Comparison of ENCODE assay signal across 26 mouse cellular contexts in the genomic region with DNA sequence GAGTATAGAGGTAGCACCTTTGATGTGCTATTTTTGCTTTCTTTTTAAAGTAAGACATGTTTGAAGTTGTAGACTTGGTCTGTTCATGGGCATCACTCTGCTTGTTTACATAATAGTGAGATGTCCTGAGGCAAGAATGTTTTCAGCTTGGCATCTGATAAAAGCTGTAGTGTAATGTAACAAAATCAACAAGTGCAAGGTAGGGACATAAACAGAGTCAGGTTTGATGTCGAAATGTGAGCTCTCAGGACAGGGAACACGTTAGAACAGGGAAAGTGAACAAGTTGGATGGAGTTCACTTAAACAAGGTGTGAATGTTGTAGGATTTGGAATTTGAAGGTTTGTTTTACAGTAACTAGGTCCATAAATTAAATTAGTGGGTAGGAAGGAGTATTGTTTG. TPM values are rescaled to one million over a fixed set of nuclear protein-coding genes. Genes with fewer than 3 reads are reported as not detected.
DNase-seq lines count a peak whose midpoint lies in the region; ATAC-seq and TF ChIP-seq lines count a peak whose summit lies in the region.
"Had no signal": no experiment of that assay in that cellular context is flagged by ENCODE, and none has a peak within 500 bp of the region (broad histone marks: within the 10 kb centered on the region; RNA-seq: fewer than 3 reads in every experiment).

No protein-coding gene starts in this region.

- H3K27ac ChIP-seq in embryonic facial prominence, embryonic 11.5 days (replicated peaks; ENCODE audit: low read depth, low read length) = no peak overlapping the region
- no peak overlapping the region for H3K27ac ChIP-seq in embryonic facial prominence, embryonic 10.5 days (replicated peaks)
- H3K27ac ChIP-seq in kidney, postnatal 0 days = no peak overlapping the region
- peak overlapping the region; percentile 8; the same call in 1 of the 2 replicates for H3K27ac ChIP-seq in liver, postnatal 0 days (ENCODE audit: low read depth)
- peak overlapping the region; percentile 40; the same call in 1 of the 2 replicates for H3K27ac ChIP-seq in embryonic facial prominence, embryonic 15.5 days (replicated peaks)
- H3K27ac ChIP-seq: forebrain, embryonic 13.5 days; forebrain, embryonic 15.5 days had no signal

- WGBS in embryonic facial prominence, embryonic 11.5 days = 63% methylated on average over 2 of the region's 2 CpGs
- WGBS in embryonic facial prominence, embryonic 10.5 days = 60% methylated on average over 2 of the region's 2 CpGs
- 51% methylated on average over 2 of the region's 2 CpGs for WGBS in kidney, postnatal 0 days
- 64% methylated on average over 2 of the region's 2 CpGs for WGBS in liver, postnatal 0 days (ENCODE audit: insufficient replicate concordance)
- 47% methylated on average over 2 of the region's 2 CpGs for WGBS in embryonic facial prominence, embryonic 15.5 days

- H3K4me2 ChIP-seq in embryonic facial prominence, embryonic 11.5 days (ENCODE audit: low read depth, low read length) = no peak overlapping the region
- no peak overlapping the region for H3K4me2 ChIP-seq in kidney, postnatal 0 days (ENCODE audit: low read length)
- no peak overlapping the region for H3K4me2 ChIP-seq in liver, postnatal 0 days (ENCODE audit: low read depth, low read length)
- no peak overlapping the region for H3K4me2 ChIP-seq in embryonic facial prominence, embryonic 15.5 days (replicated peaks)
- H3K4me2 ChIP-seq: forebrain, embryonic 13.5 days; forebrain, embryonic 15.5 days had no signal

- H3K36me3 ChIP-seq in embryonic facial prominence, embryonic 11.5 days (replicated peaks; ENCODE audit: control insufficient read depth, insufficient read depth, low read depth, low read length) = no peaks in the 10 kb centered on the region
- peaks cover 8% of the 10 kb centered on the region; the same call in 1 of the 2 replicates for H3K36me3 ChIP-seq in embryonic facial prominence, embryonic 10.5 days (replicated peaks)
- H3K36me3 ChIP-seq in kidney, postnatal 0 days (ENCODE audit: insufficient read depth, low read length) = no peaks in the 10 kb centered on the region
- H3K36me3 ChIP-seq in liver, postnatal 0 days (replicated peaks; ENCODE audit: insufficient read depth, low read length) = peaks cover 2% of the 10 kb centered on the region; the same call in 1 of the 2 replicates
- no peaks in the 10 kb centered on the region for H3K36me3 ChIP-seq in embryonic facial prominence, embryonic 15.5 days
- H3K36me3 ChIP-seq: forebrain, embryonic 15.5 days had no signal

- H3K27me3 ChIP-seq in embryonic facial prominence, embryonic 11.5 days (ENCODE audit: control insufficient read depth, insufficient read depth, low read length) = no peaks in the 10 kb centered on the region
- H3K27me3 ChIP-seq in embryonic facial prominence, embryonic 10.5 days (replicated peaks; ENCODE audit: low read depth, poor library complexity, severe bottlenecking) = no peaks in the 10 kb centered on the region
- H3K27me3 ChIP-seq in kidney, postnatal 0 days (ENCODE audit: insufficient read depth, low read length) = no peaks in the 10 kb centered on the region
- no peaks in the 10 kb centered on the region for H3K27me3 ChIP-seq in liver, postnatal 0 days (ENCODE audit: insufficient read depth, low read length)
- no peaks in the 10 kb centered on the region for H3K27me3 ChIP-seq in embryonic facial prominence, embryonic 15.5 days
- H3K27me3 ChIP-seq: CH12.LX; forebrain, embryonic 13.5 days; forebrain, embryonic 15.5 days; Patski had no signal

- no peaks in the 10 kb centered on the region for H3K4me1 ChIP-seq in embryonic facial prominence, embryonic 11.5 days (ENCODE audit: control insufficient read depth, insufficient read depth, low read length)
- no peaks in the 10 kb centered on the region for H3K4me1 ChIP-seq in embryonic facial prominence, embryonic 10.5 days
- no peaks in the 10 kb centered on the region for H3K4me1 ChIP-seq in kidney, postnatal 0 days (replicated peaks; ENCODE audit: insufficient read depth, low read length)
- no peaks in the 10 kb centered on the region for H3K4me1 ChIP-seq in liver, postnatal 0 days (ENCODE audit: insufficient read depth)
- H3K4me1 ChIP-seq in embryonic facial prominence, embryonic 15.5 days = no peaks in the 10 kb centered on the region
- H3K4me1 ChIP-seq: forebrain, embryonic 13.5 days; forebrain, embryonic 15.5 days had no signal

- 0 out of 2 replicates have a peak, but pooled peaks have one; percentile 13 for TF ChIP-seq EP300 in liver, postnatal 0 days (IDR thresholded peaks at IDR 0.05; ENCODE audit: low read depth)

- peak; percentile 5 for DNase-seq in embryonic facial prominence, embryonic 11.5 days (ENCODE audit: low spot score)
- DNase-seq in embryonic facial prominence, embryonic 10.5 days (ENCODE audit: low spot score) = no peak
- DNase-seq in kidney, postnatal 0 days (ENCODE audit: low spot score) = peak; percentile 5
- no peak for DNase-seq in kidney, postnatal 36 days
- no peak for DNase-seq in liver, postnatal 0 days
- DNase-seq in liver = no peak
- no peak for DNase-seq in layer of hippocampus, postnatal 25 days (ENCODE audit: extremely low spot score in 1 of 2, low spot score in 1 of 2)
- DNase-seq: adrenal gland, adult 2 months; adrenal gland, postnatal 10 days; adrenal gland, postnatal 25 days; B cell, adult 2 months; cerebellum, adult 11 months; cerebellum, adult 18-20 months; cerebellum, adult 8-10 months; cerebellum, adult 9-11 months; cerebellum, postnatal 14 days; cerebellum, postnatal 36 days; embryo, embryonic 11 days; forebrain, postnatal 0 days had no signal

- no peak for ATAC-seq in embryonic facial prominence, embryonic 11.5 days (replicated peaks; ENCODE audit: insufficient number of reproducible peaks, low FRiP score, low TSS enrichment, low read depth)
- ATAC-seq in kidney, postnatal 0 days (replicated peaks; ENCODE audit: low FRiP score, low read depth) = no peak
- peak; percentile 93 for ATAC-seq in liver, postnatal 0 days
- no peak for ATAC-seq in embryonic facial prominence, embryonic 15.5 days (ENCODE audit: insufficient number of reproducible peaks, low FRiP score, low TSS enrichment, low read depth)
- ATAC-seq: CD4-positive, CD25-positive, alpha-beta regulatory T cell, adult 4 months; forebrain, embryonic 13.5 days; forebrain, embryonic 15.5 days; forebrain, postnatal 0 days; Patski had no signal

- H3K9ac ChIP-seq in embryonic facial prominence, embryonic 11.5 days (replicated peaks; ENCODE audit: low read length) = no peak overlapping the region
- no peak overlapping the region for H3K9ac ChIP-seq in kidney, postnatal 0 days (ENCODE audit: low read depth, low read length)
- no peak overlapping the region for H3K9ac ChIP-seq in liver, postnatal 0 days (replicated peaks)
- no peak overlapping the region for H3K9ac ChIP-seq in embryonic facial prominence, embryonic 15.5 days
- H3K9ac ChIP-seq: forebrain, embryonic 13.5 days; forebrain, embryonic 15.5 days; forebrain, postnatal 0 days had no signal

- H3K4me3 ChIP-seq in embryonic facial prominence, embryonic 11.5 days (ENCODE audit: low read depth, low read length) = no peak overlapping the region
- H3K4me3 ChIP-seq in embryonic facial prominence, embryonic 10.5 days = no peak overlapping the region
- H3K4me3 ChIP-seq in kidney, postnatal 0 days (replicated peaks; ENCODE audit: low read depth, low read length) = no peak overlapping the region
- H3K4me3 ChIP-seq in liver, postnatal 0 days (ENCODE audit: low read depth, low read length) = no peak overlapping the region
- H3K4me3 ChIP-seq in embryonic facial prominence, embryonic 15.5 days (replicated peaks) = no peak overlapping the region
- H3K4me3 ChIP-seq: forebrain, embryonic 13.5 days; forebrain, embryonic 15.5 days had no signal

- TF ChIP-seq CTCF in kidney, postnatal 0 days (IDR thresholded peaks at IDR 0.05; ENCODE audit: low read depth) = no peak
- TF ChIP-seq CTCF in liver, postnatal 0 days (IDR thresholded peaks at IDR 0.05; ENCODE audit: low read depth) = no peak

- no peaks in the 10 kb centered on the region for H3K9me3 ChIP-seq in embryonic facial prominence, embryonic 11.5 days (replicated peaks; ENCODE audit: control insufficient read depth, low read length)
- no peaks in the 10 kb centered on the region for H3K9me3 ChIP-seq in embryonic facial prominence, embryonic 10.5 days
- no peaks in the 10 kb centered on the region for H3K9me3 ChIP-seq in kidney, postnatal 0 days (replicated peaks; ENCODE audit: low read length)
- no peaks in the 10 kb centered on the region for H3K9me3 ChIP-seq in liver, postnatal 0 days (ENCODE audit: low read length)
- no peaks in the 10 kb centered on the region for H3K9me3 ChIP-seq in embryonic facial prominence, embryonic 15.5 days (replicated peaks)
- H3K9me3 ChIP-seq: forebrain, embryonic 13.5 days; forebrain, embryonic 15.5 days; G1E had no signal

RNA-seq across cellular contexts. Expression of a gene that starts 44.7 kb away (rescaled TPM):
- polyA plus RNA-seq in embryonic facial prominence, embryonic 11.5 days (2014; fragmentation: Nextera tagmentation; extraction: Ambion mirVana) = 26.5 and 29.7 TPM in 2 replicates
- 24.0 and 24.1 TPM in 2 replicates for polyA plus RNA-seq in embryonic facial prominence, embryonic 10.5 days (2016; fragmentation: Nextera tagmentation; extraction: Ambion mirVana)
- polyA plus RNA-seq in kidney, postnatal 0 days (2015; fragmentation: Nextera tagmentation; extraction: Ambion mirVana) = 26.3 and 26.5 TPM in 2 replicates
- polyA plus RNA-seq in liver, postnatal 0 days (2015; fragmentation: Nextera tagmentation; extraction: Ambion mirVana) = 14.6 and 15.1 TPM in 2 replicates
- 17.6 TPM in 2 replicates for polyA plus RNA-seq in embryonic facial prominence, embryonic 15.5 days (2015; fragmentation: Nextera tagmentation; extraction: Ambion mirVana)
- 10 to 100 TPM; 16.0 to 18.3 TPM for total RNA-seq in layer of hippocampus, postnatal 25 days (2021)

Comparison
In these comparisons a context has a peak if more than half of its experiments do, and no peak if none do; other contexts are left out.
1. DNase-seq: peak in embryonic facial prominence, embryonic 11.5 days (single experiment) and kidney, postnatal 0 days (single experiment); none in embryonic facial prominence, embryonic 10.5 days (single experiment), kidney, postnatal 36 days (0 of 2), liver, postnatal 0 days (single experiment), liver (single experiment) and layer of hippocampus, postnatal 25 days (0 of 2).
2. H3K27ac ChIP-seq: peak in liver, postnatal 0 days (single experiment) and embryonic facial prominence, embryonic 15.5 days (single experiment); none in embryonic facial prominence, embryonic 11.5 days (single experiment), embryonic facial prominence, embryonic 10.5 days (single experiment) and kidney, postnatal 0 days (single experiment).